Mouse (Mus musculus) stomach, embryonic 14.5 days (tissue): ENCODE measurements at regions not wholly inside any gene's neighbourhood (a gene's known extent, or its start where the extent isn't known, plus 50 kb on each side); places are given as distances from the start of the nearest gene placed in this dataset.

ENCODE experiments used
- ATAC-seq: fragments of 200-750 bp; cut with Nextera tagmentation; 2 replicates; pipeline ENCODE4 v1.8.0; 2017; ENCODE audit warnings: low read depth, moderate TSS enrichment; ENCODE audit not compliant: insufficient number of reproducible peaks, insufficient read depth, low FRiP score
- H3K27ac ChIP-seq: fragments of 300-500 bp; sonication (generic); 2 replicates; pipeline ENCODE4 v1.5.1; 2014; ENCODE audit warnings: mild to moderate bottlenecking, low read length, moderate library complexity, mixed read lengths
- H3K27me3 ChIP-seq: fragments of 300-500 bp; sonication (generic); 2 replicates; pipeline ENCODE4 v1.6.1; 2014; ENCODE audit warnings: low read length, control low read depth, mixed read lengths; ENCODE audit not compliant: control insufficient read depth, insufficient read depth
- H3K36me3 ChIP-seq: fragments of 300-500 bp; sonication (generic); 2 replicates; pipeline ENCODE4 v1.6.1; 2014; ENCODE audit warnings: mild to moderate bottlenecking, control low read depth, low read length, moderate library complexity, mixed read lengths; ENCODE audit not compliant: control insufficient read depth, insufficient read depth
- H3K4me1 ChIP-seq: fragments of 300-500 bp; sonication (generic); 2 replicates; pipeline ENCODE4 v1.6.1; 2014; ENCODE audit warnings: low read length, control low read depth, mixed read lengths; ENCODE audit not compliant: control insufficient read depth, insufficient read depth
- H3K4me2 ChIP-seq: fragments of 300-500 bp; sonication (generic); replicated peaks from 2 replicates; pipeline ENCODE4 v1.6.1; 2014; ENCODE audit warnings: low read depth, low read length, control low read depth
- H3K4me3 ChIP-seq: fragments of 300-500 bp; sonication (generic); 2 replicates; pipeline ENCODE4 v1.5.1; 2014; ENCODE audit warnings: low read depth, low read length, control low read depth
- H3K9ac ChIP-seq: fragments of 300-500 bp; sonication (generic); replicated peaks from 2 replicates; pipeline ENCODE4 v1.6.1; 2014; ENCODE audit warnings: low read depth, mild to moderate bottlenecking, control low read depth, low read length, moderate library complexity, mixed read lengths
- H3K9me3 ChIP-seq: fragments of 300-500 bp; sonication (generic); 2 replicates; pipeline ENCODE4 v1.6.1; 2016; ENCODE audit warnings: low read depth, low read length, control low read depth; ENCODE audit not compliant: control insufficient read depth
- WGBS: fragments of 180-500 bp; shearing (Covaris S2); extraction: QIAGEN DNeasy Blood & Tissue Kit; methylation state at CpG from one replicate; pipeline ENCODE4 v1.1.7; 2014; 5-methylcytosine and 5-hydroxymethylcytosine counted together

DNA sequence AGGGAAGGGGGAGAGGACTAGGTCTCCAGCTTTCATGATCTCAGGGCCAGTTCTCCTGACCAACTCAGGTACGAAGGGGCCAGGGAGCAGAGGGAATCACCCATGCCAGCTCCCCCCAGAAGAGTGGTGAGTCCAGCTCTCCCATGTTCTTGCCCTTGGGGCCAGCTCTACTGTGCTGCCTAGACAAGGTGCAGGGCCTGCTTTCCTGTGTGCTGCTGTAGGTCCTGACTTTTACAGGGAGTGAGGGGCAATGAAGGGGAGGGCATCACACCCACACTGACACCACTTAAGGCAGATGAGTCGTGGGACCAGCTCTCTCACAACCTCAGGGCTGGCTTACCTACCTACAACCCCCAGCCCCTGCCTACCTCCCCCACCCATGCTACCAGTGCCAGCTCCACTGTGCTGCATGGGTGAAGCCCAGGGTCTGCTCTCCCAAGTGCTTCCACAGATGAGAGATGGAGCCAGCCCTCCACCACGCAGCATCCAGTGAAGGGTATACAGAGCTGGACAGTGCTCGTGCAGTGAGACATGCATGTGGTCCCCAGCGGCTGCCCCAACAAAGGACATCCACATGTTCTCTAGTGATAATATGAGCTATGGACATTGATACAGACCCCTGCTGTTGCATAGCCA, 210.1 kb upstream of the Map3k7 start:
- no peak overlapping the region for H3K4me3 ChIP-seq
- no peak for ATAC-seq
- H3K27me3 ChIP-seq: no peaks in the 10 kb centered on the region
- WGBS: 84% methylated on average over 5 of the region's 5 CpGs
- H3K9me3 ChIP-seq: no peaks in the 10 kb centered on the region
- H3K27ac ChIP-seq: no peak overlapping the region
- no peaks in the 10 kb centered on the region for H3K36me3 ChIP-seq
- no peak overlapping the region for H3K9ac ChIP-seq
- H3K4me1 ChIP-seq: no peaks in the 10 kb centered on the region
- H3K4me2 ChIP-seq: no peak overlapping the region

DNA sequence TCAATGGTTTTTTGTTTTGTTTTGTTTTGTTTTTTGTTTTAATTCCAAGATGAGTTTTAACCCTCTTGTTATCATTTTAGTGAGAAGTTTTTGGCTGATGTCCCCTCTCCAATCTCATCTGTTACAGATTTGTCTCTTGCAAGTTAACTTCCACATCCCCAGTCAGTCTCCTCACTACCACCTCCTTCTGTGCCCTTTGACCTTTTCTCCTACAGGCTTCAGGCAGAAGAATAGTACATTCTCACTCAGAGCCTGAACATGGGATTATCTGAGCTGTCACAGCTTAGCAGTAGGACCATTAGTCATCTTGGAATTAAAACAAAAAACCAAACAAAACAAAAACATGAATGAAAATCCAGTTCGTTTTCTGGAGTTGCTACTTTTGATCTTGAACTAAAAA, 206.8 kb upstream of the Map3k7 start:
- H3K27ac ChIP-seq: no peak overlapping the region
- no peak for ATAC-seq
- no peaks in the 10 kb centered on the region for H3K36me3 ChIP-seq
- no peaks in the 10 kb centered on the region for H3K27me3 ChIP-seq
- H3K4me1 ChIP-seq: 0 out of 2 replicates have a peak, but pooled peaks cover 2% of the 10 kb centered on the region
- no peak overlapping the region for H3K4me2 ChIP-seq
- no peak overlapping the region for H3K9ac ChIP-seq
- no peaks in the 10 kb centered on the region for H3K9me3 ChIP-seq
- 44% methylated on average over 1 of the region's 1 CpGs for WGBS
- H3K4me3 ChIP-seq: no peak overlapping the region

DNA sequence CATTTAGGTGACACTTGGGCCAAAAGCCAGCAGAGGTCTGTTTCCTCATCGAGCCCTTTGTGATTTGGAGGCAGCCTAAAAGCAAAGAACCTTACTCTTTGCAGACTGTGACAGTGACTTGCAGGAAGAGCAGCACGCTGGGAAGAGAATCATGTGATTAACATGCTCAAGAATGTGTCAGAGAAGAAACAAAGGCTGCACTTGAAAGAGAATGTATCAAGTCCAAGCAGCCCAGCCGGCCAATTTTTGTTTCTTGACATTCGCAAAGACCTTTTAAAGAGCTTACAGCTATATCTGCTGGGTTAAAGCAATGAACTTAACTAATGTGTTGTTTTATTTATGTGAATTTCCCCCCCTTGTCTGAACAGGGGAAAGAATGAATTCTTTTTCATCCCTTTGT, 203.8 kb upstream of the Map3k7 start:
- Histone ChIP-seq H3K4me1 (0 out of 2 replicates have a peak, but pooled peaks cover 2% of the 10 kb centered on the region), H3K36me3 (no peaks in the 10 kb centered on the region), H3K27me3 (no peaks in the 10 kb centered on the region), H3K4me2 (no peak overlapping the region), H3K4me3 (no peak overlapping the region), H3K27ac (no peak overlapping the region; the same call in 1 of the 2 replicates), H3K9me3 (no peaks in the 10 kb centered on the region), H3K9ac (no peak overlapping the region)
- 51% methylated on average over 4 of the region's 4 CpGs for WGBS
- no peak for ATAC-seq

DNA sequence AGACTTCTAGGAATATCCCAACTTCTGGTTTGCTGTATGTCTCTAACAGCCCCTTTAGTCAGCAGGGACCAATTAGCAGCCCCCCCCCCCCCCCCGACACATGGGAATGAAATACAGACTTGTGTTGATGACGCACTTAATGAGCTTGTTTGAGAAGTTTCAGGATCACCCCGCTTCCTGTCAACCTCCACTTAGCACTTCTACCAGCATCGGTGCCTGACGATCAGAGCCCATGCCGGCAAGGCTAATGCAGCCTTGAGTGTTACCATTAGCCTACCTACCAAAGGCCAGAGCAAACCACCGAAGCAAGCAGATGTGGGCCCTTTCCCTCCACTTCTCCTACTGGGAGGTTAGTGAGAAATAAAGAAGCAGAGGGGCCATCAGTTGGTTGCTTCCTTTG, 201.7 kb upstream of the Map3k7 start:
- H3K4me2 ChIP-seq: no peak overlapping the region
- H3K4me3 ChIP-seq: no peak overlapping the region
- WGBS: 64% methylated on average over 7 of the region's 7 CpGs
- ATAC-seq: no peak
- H3K9me3 ChIP-seq: no peaks in the 10 kb centered on the region
- H3K27me3 ChIP-seq: no peaks in the 10 kb centered on the region
- 0 out of 2 replicates have a peak, but pooled peaks cover 2% of the 10 kb centered on the region for H3K4me1 ChIP-seq
- H3K27ac ChIP-seq: no peak overlapping the region
- no peaks in the 10 kb centered on the region for H3K36me3 ChIP-seq
- no peak overlapping the region for H3K9ac ChIP-seq

DNA sequence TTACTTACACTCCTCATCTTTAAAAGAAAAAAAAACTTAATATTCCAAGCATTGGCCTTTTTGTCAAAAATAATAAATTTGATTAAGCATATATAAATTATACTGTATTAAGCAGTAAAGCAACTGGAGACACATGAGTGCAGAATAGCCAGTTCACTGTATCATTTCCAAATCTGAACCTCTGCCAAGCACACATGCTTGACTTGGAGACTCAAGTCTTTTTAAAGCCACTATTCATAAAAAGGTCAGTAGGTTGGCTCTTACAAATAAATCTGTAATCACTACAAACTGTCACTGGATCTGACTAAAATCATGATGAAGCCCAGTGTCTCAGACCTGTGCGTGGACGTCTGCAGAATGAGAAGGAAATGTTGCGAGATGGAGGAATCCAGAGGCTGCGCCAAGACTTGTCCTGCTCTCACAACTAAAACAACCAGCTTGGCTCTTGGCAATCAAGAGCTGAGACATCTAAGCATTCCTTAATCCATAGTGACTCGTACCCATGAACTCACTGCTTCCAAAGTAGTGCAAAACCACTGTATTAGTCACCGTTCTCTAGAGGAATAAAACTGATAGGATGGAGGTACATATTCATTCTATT, 195.8 kb upstream of the Map3k7 start:
- Histone ChIP-seq H3K9ac (no peak overlapping the region), H3K4me1 (peaks cover 6% of the 10 kb centered on the region; the same call in 1 of the 2 replicates), H3K4me3 (no peak overlapping the region), H3K27ac (no peak overlapping the region), H3K27me3 (no peaks in the 10 kb centered on the region), H3K36me3 (no peaks in the 10 kb centered on the region), H3K4me2 (no peak overlapping the region), H3K9me3 (no peaks in the 10 kb centered on the region)
- ATAC-seq: peak; percentile 80; the same call in 1 of the 2 replicates
- WGBS: 32% methylated on average over 6 of the region's 6 CpGs

DNA sequence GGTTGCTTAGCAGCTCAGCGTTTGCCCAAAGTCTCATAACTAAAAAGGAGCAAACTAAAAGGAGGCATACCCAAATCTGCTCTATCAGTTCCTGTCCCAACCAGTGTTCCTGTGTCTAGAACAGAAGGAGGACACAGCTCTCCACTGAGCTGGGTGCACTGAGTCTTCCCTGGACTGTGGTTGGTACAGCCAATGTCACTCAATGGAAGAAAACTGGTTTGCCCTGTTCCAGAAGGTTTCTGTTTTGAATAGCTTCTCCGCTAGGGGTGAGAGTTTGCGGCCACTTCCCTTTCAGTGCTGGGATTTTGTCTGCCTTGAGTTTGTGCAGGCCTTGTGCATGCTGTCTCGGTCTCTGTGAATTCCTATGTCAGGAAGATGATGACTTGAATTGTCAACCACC, 194.6 kb upstream of the Map3k7 start:
- H3K9me3 ChIP-seq: no peaks in the 10 kb centered on the region
- H3K4me1 ChIP-seq: peaks cover 6% of the 10 kb centered on the region; the same call in 1 of the 2 replicates
- no peak overlapping the region for H3K9ac ChIP-seq
- no peaks in the 10 kb centered on the region for H3K27me3 ChIP-seq
- no peak overlapping the region for H3K4me2 ChIP-seq
- no peak for ATAC-seq
- no peak overlapping the region for H3K4me3 ChIP-seq
- H3K27ac ChIP-seq: peak overlapping the region; percentile 33; the same call in 1 of the 2 replicates
- WGBS: 69% methylated on average over 4 of the region's 4 CpGs
- no peaks in the 10 kb centered on the region for H3K36me3 ChIP-seq

DNA sequence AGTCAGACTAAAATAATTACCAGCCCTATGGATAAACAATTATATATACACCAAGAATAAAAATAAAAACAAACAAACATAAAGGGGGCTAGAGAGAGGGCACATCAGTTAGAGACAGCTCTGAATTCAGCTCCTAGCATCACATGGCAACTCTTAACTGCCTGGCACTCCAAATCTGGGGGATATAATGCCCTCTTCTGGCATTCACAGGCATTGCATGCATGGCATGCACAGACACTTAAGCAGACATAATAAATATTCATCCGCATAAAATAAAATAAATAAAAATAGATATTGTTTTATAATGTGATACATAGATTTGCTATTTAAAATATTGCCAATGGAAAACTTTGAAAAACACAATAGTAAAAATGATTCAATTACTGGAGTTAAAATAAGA, 177.6 kb upstream of the Map3k7 start:
- no peak for ATAC-seq

DNA sequence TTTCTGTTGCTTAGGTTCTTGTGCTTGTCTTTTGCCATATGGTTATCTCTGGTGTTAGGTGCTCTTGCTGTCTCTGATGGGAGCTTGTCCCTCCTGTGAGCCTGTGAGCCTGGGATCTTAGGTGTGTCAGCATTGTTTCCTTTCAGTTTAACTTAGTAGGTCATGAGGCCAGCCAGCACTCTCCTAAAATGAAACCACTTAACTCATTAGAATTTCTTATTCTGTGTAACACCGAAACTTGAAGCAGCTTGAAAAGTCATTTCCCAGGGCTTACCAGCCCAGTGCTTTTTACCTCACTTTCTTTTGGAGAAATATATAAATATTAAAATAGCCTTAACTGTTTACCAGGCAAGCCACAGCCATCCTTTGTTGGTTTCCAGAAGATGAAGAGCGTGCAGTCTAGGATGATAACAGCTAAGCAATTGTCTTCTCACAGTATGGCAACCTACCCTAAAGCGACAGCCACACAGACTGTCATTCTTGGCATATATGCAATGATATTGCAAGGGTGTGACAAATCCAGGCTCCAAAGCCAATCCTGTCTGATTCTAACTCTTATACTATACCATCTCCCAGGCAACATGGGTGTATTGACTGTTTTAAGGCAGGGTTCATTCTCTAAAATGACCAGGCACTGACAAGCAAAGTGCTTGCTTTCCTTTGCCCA, 146.2 kb upstream of the Map3k7 start:
- 96% methylated on average over 3 of the region's 3 CpGs for WGBS
- no peaks in the 10 kb centered on the region for H3K36me3 ChIP-seq
- no peak overlapping the region for H3K4me3 ChIP-seq
- no peak overlapping the region for H3K9ac ChIP-seq
- H3K27me3 ChIP-seq: no peaks in the 10 kb centered on the region
- no peak overlapping the region for H3K27ac ChIP-seq
- H3K9me3 ChIP-seq: no peaks in the 10 kb centered on the region
- no peak overlapping the region for H3K4me2 ChIP-seq
- ATAC-seq: no peak
- no peaks in the 10 kb centered on the region for H3K4me1 ChIP-seq

More for the DNA sequence above, 177.6 kb upstream of the Map3k7 start:
- no peak overlapping the region for H3K9ac ChIP-seq
- H3K27ac ChIP-seq: no peak overlapping the region
- H3K9me3 ChIP-seq: no peaks in the 10 kb centered on the region
- H3K27me3 ChIP-seq: no peaks in the 10 kb centered on the region
- H3K36me3 ChIP-seq: no peaks in the 10 kb centered on the region
- no peak overlapping the region for H3K4me3 ChIP-seq
- 73% methylated on average over 1 of the region's 1 CpGs for WGBS
- no peaks in the 10 kb centered on the region for H3K4me1 ChIP-seq
- H3K4me2 ChIP-seq: no peak overlapping the region
